Mouse (Mus musculus): ENCODE measurements at regions not wholly inside any gene's neighbourhood (a gene's known extent, or its start where the extent isn't known, plus 50 kb on each side); places are given as distances from the start of the nearest gene placed in this dataset.

- no peak for DNase-seq
These were observed 108.7 kb downstream of the Gm10260 start for GRCm38 (mm10) chr13:97651761-97652160.

GRCm38 (mm10) chr13:97651176-97651575 lies 109.3 kb downstream of the Gm10260 start:
- no peak for DNase-seq

GRCm38 (mm10) chr13:97650191-97650590 lies 110.2 kb downstream of the Gm10260 start:
- DNase-seq: no peak

GRCm38 (mm10) chr13:97647486-97647885 lies 112.9 kb downstream of the Gm10260 start:
- DNase-seq: no peak

- no peak for DNase-seq
These were observed 114.4 kb downstream of the Gm10260 start for GRCm38 (mm10) chr13:97646021-97646385.

GRCm38 (mm10) chr13:97645107-97646020 lies 115.1 kb downstream of the Gm10260 start:
- peak; percentile 62 for DNase-seq

- no peak for DNase-seq
These were observed 120.2 kb downstream of the Gm10260 start for GRCm38 (mm10) chr13:97640236-97640635.

- DNase-seq: no peak
These were observed 120.8 kb downstream of the Gm10260 start for GRCm38 (mm10) chr13:97639656-97640055.

- DNase-seq: no peak
These were observed 121.9 kb downstream of the Gm10260 start for GRCm38 (mm10) chr13:97638457-97639088.

- DNase-seq: no peak
These were observed 122.9 kb downstream of the Gm10260 start for GRCm38 (mm10) chr13:97637506-97637905.

- DNase-seq: no peak
These were observed 126.2 kb downstream of the Gm10260 start for GRCm38 (mm10) chr13:97634041-97634788.

GRCm38 (mm10) chr13:97633551-97633950 lies 126.9 kb downstream of the Gm10260 start:
- peak; percentile 28 for DNase-seq

- DNase-seq: no peak
These were observed 128.5 kb downstream of the Gm10260 start for GRCm38 (mm10) chr13:97631872-97632402.

GRCm38 (mm10) chr13:97630921-97631320 lies 129.5 kb downstream of the Gm10260 start:
- DNase-seq: no peak

GRCm38 (mm10) chr13:97628608-97629007 lies 131.8 kb downstream of the Gm10260 start:
- DNase-seq: no peak

GRCm38 (mm10) chr13:97627247-97627646 lies 133.2 kb downstream of the Gm10260 start:
- DNase-seq: no peak

GRCm38 (mm10) chr13:97626786-97627185 lies 133.6 kb downstream of the Gm10260 start:
- no peak for DNase-seq

- DNase-seq: no peak
These were observed 134.3 kb downstream of the Gm10260 start for GRCm38 (mm10) chr13:97626116-97626515.

GRCm38 (mm10) chr13:97625391-97625790 lies 135.0 kb downstream of the Gm10260 start:
- no peak for DNase-seq

- DNase-seq: peak; percentile 31
These were observed 142.2 kb downstream of the Gm10260 start for GRCm38 (mm10) chr13:97618190-97618586.

- peak; percentile 53 for DNase-seq
These were observed 142.8 kb downstream of the Gm10260 start for GRCm38 (mm10) chr13:97617511-97618189.

GRCm38 (mm10) chr13:97616919-97617318 lies 143.5 kb downstream of the Gm10260 start:
- no peak for DNase-seq
